In the genomic region with DNA sequence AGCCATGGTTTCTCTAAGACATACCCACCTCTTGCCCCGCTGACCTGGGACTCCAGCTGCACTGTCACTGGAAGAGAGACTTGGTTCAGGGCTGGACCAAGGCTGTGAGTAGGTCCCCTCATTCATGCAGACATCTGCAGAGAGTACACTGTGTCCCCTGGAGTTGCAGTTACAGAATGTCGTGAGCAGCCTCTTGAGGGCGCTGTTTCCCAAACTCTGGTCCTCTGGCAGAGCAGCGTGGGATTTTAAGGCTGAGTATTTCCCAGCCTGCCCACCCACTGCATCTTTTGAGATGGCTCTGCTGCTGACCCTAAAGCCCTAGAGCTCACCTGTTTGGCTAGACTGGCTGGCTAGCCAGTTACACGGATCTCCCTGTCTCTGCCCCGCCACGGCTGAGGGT, we compare ENCODE assay signal across 11 mouse cellular contexts. TPM values are rescaled to one million over a fixed set of nuclear protein-coding genes. Genes with fewer than 3 reads are reported as not detected.
DNase-seq lines count a peak whose midpoint lies in the region; ATAC-seq lines count a peak whose summit lies in the region.
"Had no signal": no experiment of that assay in that cellular context is flagged by ENCODE, and none has a peak within 500 bp of the region (broad histone marks: within the 10 kb centered on the region; RNA-seq: fewer than 3 reads in every experiment).

No protein-coding gene starts in this region.

- H3K27ac ChIP-seq in kidney, embryonic 16.5 days (ENCODE audit: low read length) = no peak overlapping the region
- H3K27ac ChIP-seq: lung, embryonic 15.5 days had no signal

- H3K36me3 ChIP-seq in kidney, embryonic 16.5 days (ENCODE audit: insufficient read depth, low read length) = no peaks in the 10 kb centered on the region
- H3K36me3 ChIP-seq: lung, embryonic 15.5 days had no signal

- peaks cover 5% of the 10 kb centered on the region for H3K4me1 ChIP-seq in kidney, embryonic 16.5 days (ENCODE audit: insufficient read depth, low read length)

- WGBS in kidney, embryonic 16.5 days = 64% methylated on average over 7 of the region's 7 CpGs

- H3K9me3 ChIP-seq in kidney, embryonic 16.5 days (ENCODE audit: low read length) = 0 out of 2 replicates have a peak, but pooled peaks cover 4% of the 10 kb centered on the region
- H3K9me3 ChIP-seq: lung, embryonic 15.5 days had no signal

- no peak overlapping the region for H3K4me2 ChIP-seq in kidney, embryonic 16.5 days (replicated peaks; ENCODE audit: low read depth, low read length)
- H3K4me2 ChIP-seq: lung, embryonic 15.5 days had no signal

- no peaks in the 10 kb centered on the region for H3K27me3 ChIP-seq in kidney, embryonic 16.5 days (ENCODE audit: insufficient read depth, low read length)

- peak; percentile 39 for DNase-seq in kidney, postnatal 10 days
- DNase-seq in ES-CJ7 (ENCODE audit: low read depth, low spot score) = peak; percentile 71
- peak; percentile 55 to 61 for DNase-seq in spleen, postnatal 36 days (ENCODE audit: low spot score in 2 of 2)
- no peak for DNase-seq in cerebellum, adult 18-20 months
- DNase-seq in cerebellum, adult 11 months = no peak
- no peak for DNase-seq in left cerebral cortex, adult 18-20 months (ENCODE audit: low spot score in 2 of 2)
- DNase-seq: cerebellum, postnatal 36 days; heart, postnatal 36 days had no signal

- ATAC-seq in kidney, embryonic 16.5 days (ENCODE audit: low FRiP score, low TSS enrichment) = no peak
- ATAC-seq in common myeloid progenitor, adult 5-6 weeks (replicated peaks; ENCODE audit: low read depth, poor library complexity, severe bottlenecking) = peak; percentile 33; the same call in 1 of the 2 replicates

- H3K4me3 ChIP-seq in kidney, embryonic 16.5 days (ENCODE audit: low read length) = no peak overlapping the region
- H3K4me3 ChIP-seq: lung, embryonic 15.5 days had no signal

- H3K9ac ChIP-seq in kidney, embryonic 16.5 days (replicated peaks; ENCODE audit: low read length) = no peak overlapping the region
- H3K9ac ChIP-seq: lung, embryonic 15.5 days had no signal

RNA-seq across cellular contexts. Expression of a gene that starts 1.2 kb away (rescaled TPM):
- polyA plus RNA-seq in kidney, embryonic 16.5 days (2015; fragmentation: Nextera tagmentation; extraction: Ambion mirVana) = 0.52 and 0.82 TPM in 2 replicates
- total RNA-seq in common myeloid progenitor, adult 5-6 weeks (2017) = 7.8 and 10.5 TPM in 2 replicates
- total RNA-seq in left cerebral cortex, adult 18-20 months (2021) = not detected
- total RNA-seq: heart, postnatal 36 days had no signal

RNA-seq across cellular contexts. Expression of a gene that starts 28.4 kb away (rescaled TPM):
- polyA plus RNA-seq in kidney, embryonic 16.5 days (2015; fragmentation: Nextera tagmentation; extraction: Ambion mirVana) = 18.3 and 19.0 TPM in 2 replicates
- 90.2 and 104 TPM in 2 replicates for total RNA-seq in common myeloid progenitor, adult 5-6 weeks (2017)
- 10 to 100 TPM; 22.3 to 26.5 TPM for total RNA-seq in left cerebral cortex, adult 18-20 months (2021)

RNA-seq across cellular contexts. Expression of a gene that starts 31.5 kb away (rescaled TPM):
- polyA plus RNA-seq in kidney, embryonic 16.5 days (2015; fragmentation: Nextera tagmentation; extraction: Ambion mirVana) = 117 and 134 TPM in 2 replicates
- 347 and 388 TPM in 2 replicates for total RNA-seq in common myeloid progenitor, adult 5-6 weeks (2017)
- total RNA-seq in left cerebral cortex, adult 18-20 months (2021) = 100 to 1,000 TPM; 177 to 179 TPM

RNA-seq across cellular contexts. Expression of a gene that starts 51.7 kb away (rescaled TPM):
- polyA plus RNA-seq in kidney, embryonic 16.5 days (2015; fragmentation: Nextera tagmentation; extraction: Ambion mirVana) = 3.2 and 3.7 TPM in 2 replicates
- total RNA-seq in common myeloid progenitor, adult 5-6 weeks (2017) = 4.1 and 10.4 TPM in 2 replicates
- 10 to 100 TPM; 14.5 to 14.6 TPM for total RNA-seq in left cerebral cortex, adult 18-20 months (2021)

RNA-seq across cellular contexts. Expression of a gene that starts 52.2 kb away (rescaled TPM):
- polyA plus RNA-seq in kidney, embryonic 16.5 days (2015; fragmentation: Nextera tagmentation; extraction: Ambion mirVana) = 24.5 and 30.3 TPM in 2 replicates
- 3.3 and 5.5 TPM in 2 replicates for total RNA-seq in common myeloid progenitor, adult 5-6 weeks (2017)
- total RNA-seq in left cerebral cortex, adult 18-20 months (2021) = 1 to 10 TPM; 1.2 to 1.8 TPM

Comparison
In these comparisons a context has a peak if more than half of its experiments do, and no peak if none do; other contexts are left out.
1. DNase-seq: peak in kidney, postnatal 10 days (single experiment), ES-CJ7 (single experiment) and spleen, postnatal 36 days (2 of 2); none in cerebellum, adult 18-20 months (0 of 2), cerebellum, adult 11 months (single experiment) and left cerebral cortex, adult 18-20 months (0 of 2).